Mouse (Mus musculus) ES-E14 (cell line): ENCODE data around the gene Yeats4. TPM values are rescaled to one million over a fixed set of nuclear protein-coding genes. Genes with fewer than 3 reads are reported as not detected.
A peak's percentile ranks its signal among the peaks of the same experiment; 100 is the strongest.

Experiments used
- DNase-seq: peaks from one replicate; pipeline ENCODE4 v3.0.0-alpha.2; 2013; ENCODE audit warnings: low read depth, low spot score
- H3K27ac ChIP-seq: 2 replicates; pipeline ENCODE4 v1.5.1; 2012; ENCODE audit warnings: low read depth, mild to moderate bottlenecking, low read length, moderate library complexity, mixed read lengths; ENCODE audit not compliant: poor library complexity, insufficient read depth, severe bottlenecking
- H3K36me3 ChIP-seq: 2 replicates; pipeline ENCODE4 v1.6.1; 2012; ENCODE audit warnings: mild to moderate bottlenecking, low read length, moderate library complexity, mixed read lengths; ENCODE audit not compliant: control insufficient read depth, poor library complexity, insufficient read depth, severe bottlenecking
- H3K4me1 ChIP-seq, 2 experiments: fragments of 150-350 bp in 1 of 2; sonication (generic) in 1 of 2; 2 replicates each; pipeline ENCODE4 v1.6.1; 2012; ENCODE audit warnings: low read length in 2 of 2, mild to moderate bottlenecking in 1 of 2, mixed read lengths in 1 of 2; ENCODE audit not compliant: control insufficient read depth in 2 of 2, insufficient read depth in 2 of 2, poor library complexity in 1 of 2
- H3K4me3 ChIP-seq, 2 experiments: fragments of 150-350 bp in 1 of 2; sonication (generic) in 1 of 2; 2 replicates each; pipeline ENCODE4 v1.5.1; 2012; ENCODE audit warnings: low read length in 2 of 2, low read depth in 1 of 2, mild to moderate bottlenecking in 1 of 2, mixed read lengths in 1 of 2; ENCODE audit not compliant: insufficient read depth in 1 of 2, poor library complexity in 1 of 2, severe bottlenecking in 1 of 2
- H3K9ac ChIP-seq: 2 replicates; pipeline ENCODE4 v1.6.1; 2012; ENCODE audit warnings: low read depth, mild to moderate bottlenecking, low read length, mixed read lengths; ENCODE audit not compliant: poor library complexity, insufficient read depth, severe bottlenecking
- H3K9me3 ChIP-seq: fragments of 150-350 bp; sonication (generic); 2 replicates; pipeline ENCODE4 v1.6.1; 2012; ENCODE audit warnings: low read depth, mild to moderate bottlenecking, low read length; ENCODE audit not compliant: control insufficient read depth, insufficient read depth
- CHD2 ChIP-seq: IDR thresholded peaks from 2 replicates; pipeline ENCODE4 v1.6.1; 2014; ENCODE audit warnings: mild to moderate bottlenecking, low read depth, low read length, inconsistent platforms
- HCFC1 ChIP-seq: IDR thresholded peaks from 2 replicates; pipeline ENCODE4 v1.6.1; 2012; ENCODE audit warnings: low read length, inconsistent platforms, borderline replicate concordance; ENCODE audit not compliant: insufficient read depth
- MAFK ChIP-seq: IDR thresholded peaks from 2 replicates; pipeline ENCODE4 v1.6.1; 2014; ENCODE audit warnings: mild to moderate bottlenecking, low read depth, low read length, inconsistent platforms; ENCODE audit not compliant: insufficient read depth
- ZC3H11A ChIP-seq: IDR thresholded peaks from 2 replicates; pipeline ENCODE4 v1.6.1; 2012; ENCODE audit warnings: low read depth, mild to moderate bottlenecking, inconsistent platforms, low read length, borderline replicate concordance
- ZNF384 ChIP-seq: IDR thresholded peaks from 2 replicates; pipeline ENCODE4 v1.6.1; 2012; ENCODE audit warnings: low read depth, low read length, inconsistent platforms
- in situ Hi-C, 2 experiments: fragments of 600-800 bp; cut with MboI; formaldehyde crosslinking; loops; one replicate each; pipeline ENCODE4 v1.15.1; 2025; ENCODE audit warnings: low sequenced_read_pairs in 2 of 2, inconsistent platforms in 1 of 2; ENCODE audit not compliant: unreplicated experiment in 2 of 2
- total RNA-seq: library from RNA; depleted of rRNA; stranded (reverse); fragments of 300-350 nt; gene quantifications from 2 replicates; pipeline ENCODE4 v1.2.3, GENCODE M21; 2012

Gene Yeats4
- total RNA-seq, 1 experiment: 47.3 TPM

- Histone ChIP-seq H3K27ac (no peak overlapping the region), H3K4me1 (peaks cover 0 to 3% of the 10 kb centered on the region in 2 experiments; a peak in 2 of 4 replicates), H3K9ac (peak overlapping the region; percentile 74), H3K36me3 (peaks cover 17% of the 10 kb centered on the region), H3K9me3 (no peaks in the 10 kb centered on the region), H3K4me3 (peak overlapping the region; percentile 88 to 95)
- in situ Hi-C loops: no loop called here
- TF ChIP-seq ZNF384 (no peak), CHD2 (no peak), MAFK (no peak), HCFC1 (no peak), ZC3H11A (no peak)
- DNase-seq: no peak
These were observed 577 bp downstream of the Yeats4 start for GRCm38 (mm10) chr10:117223758-117224101.

DNA sequence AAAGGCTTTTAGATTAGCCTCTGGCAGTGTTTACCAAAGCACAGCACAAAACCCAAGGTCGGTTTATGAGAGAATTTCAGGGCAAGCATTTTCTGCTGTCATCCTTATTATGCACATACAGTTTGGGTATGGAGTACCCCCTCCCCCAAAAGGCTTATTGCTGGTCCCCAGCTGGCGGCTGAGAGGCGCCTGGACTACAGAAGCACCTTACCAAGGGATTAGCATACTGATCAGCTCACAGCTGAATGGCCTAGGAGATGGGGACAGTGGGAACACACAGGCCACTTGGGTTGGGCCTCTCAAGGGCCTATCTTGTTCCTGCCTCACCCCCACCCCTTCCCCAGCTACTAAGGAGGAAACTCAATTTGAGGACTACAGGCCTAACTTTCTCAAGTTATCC is 1.5 kb downstream of the Yeats4 start:
- no peak for DNase-seq
- H3K4me3 ChIP-seq: no peak overlapping the region; a peak in 1 of 4 replicates
- H3K9me3 ChIP-seq: no peaks in the 10 kb centered on the region
- H3K9ac ChIP-seq: peak overlapping the region; percentile 5; the same call in 1 of the 2 replicates
- H3K36me3 ChIP-seq: peaks cover 17% of the 10 kb centered on the region
- TF ChIP-seq CHD2: no peak
- no peak for TF ChIP-seq ZC3H11A
- no peak for TF ChIP-seq MAFK
- no peak for TF ChIP-seq ZNF384
- TF ChIP-seq HCFC1: no peak
- peaks cover 0 to 3% of the 10 kb centered on the region in 2 experiments; a peak in 2 of 4 replicates for H3K4me1 ChIP-seq
- H3K27ac ChIP-seq: no peak overlapping the region
- in situ Hi-C loops: no loop called here

DNA sequence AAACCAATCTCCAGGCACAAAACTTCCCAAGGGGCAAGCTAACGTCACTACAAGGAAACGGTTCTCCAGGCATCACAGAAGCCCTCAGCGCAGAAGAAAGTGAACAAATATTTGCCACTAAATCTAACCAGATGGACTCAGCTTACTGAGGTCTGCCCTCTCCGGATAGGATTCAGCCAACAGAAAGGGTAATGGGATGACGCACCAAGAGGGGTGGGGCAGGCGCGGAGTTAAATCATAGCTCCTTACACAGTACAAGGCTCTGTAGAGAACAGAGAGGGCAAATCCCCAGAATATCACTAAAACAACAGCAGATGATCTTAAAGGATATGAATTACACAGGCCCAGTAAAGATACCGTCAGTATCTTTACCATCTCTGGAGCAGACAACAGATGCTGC is 6.0 kb downstream of the Yeats4 start:
- Histone ChIP-seq H3K9ac (0 out of 2 replicates have a peak overlapping the region, but pooled peaks have one; percentile 15), H3K4me3 (no peak overlapping the region), H3K36me3 (peaks cover 33% of the 10 kb centered on the region), H3K4me1 (peaks cover 0 to 2% of the 10 kb centered on the region in 2 experiments; a peak in 1 of 4 replicates), H3K9me3 (no peaks in the 10 kb centered on the region), H3K27ac (no peak overlapping the region)
- in situ Hi-C loops: no loop called here
- no peak for DNase-seq
- TF ChIP-seq HCFC1 (no peak), ZC3H11A (no peak), ZNF384 (no peak), MAFK (no peak), CHD2 (no peak)

DNA sequence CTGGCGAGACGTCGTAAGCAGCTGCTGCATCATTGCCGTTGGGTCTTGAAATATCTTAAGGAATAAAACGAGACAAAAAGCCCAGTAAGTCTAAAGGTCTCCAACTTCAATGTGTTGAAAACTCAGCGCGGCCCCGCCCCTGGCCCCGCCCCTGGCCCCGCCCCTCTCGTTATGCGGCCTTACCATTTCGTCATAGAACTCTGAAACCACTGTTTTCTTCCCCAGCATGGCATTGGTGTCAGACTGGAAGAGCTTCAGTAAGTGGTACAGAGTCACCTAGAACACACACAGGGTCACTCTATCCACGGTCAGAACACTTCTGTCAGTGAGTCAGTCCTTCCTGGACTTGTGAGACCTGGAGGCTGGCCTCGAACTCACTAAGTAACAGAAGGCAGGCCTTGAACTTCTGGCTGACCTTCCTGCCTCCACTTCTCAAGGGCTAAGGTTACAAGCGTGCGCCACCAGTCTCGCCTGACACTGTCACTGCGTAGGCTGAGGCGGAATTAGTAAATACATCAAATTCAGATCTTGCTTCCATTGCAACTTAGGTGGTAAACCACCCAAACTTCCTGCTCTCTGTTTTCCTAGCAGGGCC is 7.0 kb downstream of the Yeats4 start:
- Histone ChIP-seq H3K4me3 (no peak overlapping the region), H3K36me3 (peaks cover 33% of the 10 kb centered on the region), H3K27ac (no peak overlapping the region), H3K9me3 (no peaks in the 10 kb centered on the region), H3K9ac (no peak overlapping the region), H3K4me1 (peaks cover 0 to 2% of the 10 kb centered on the region in 2 experiments; a peak in 1 of 4 replicates)
- TF ChIP-seq CHD2 (no peak), ZC3H11A (no peak), MAFK (no peak), ZNF384 (no peak), HCFC1 (no peak)
- in situ Hi-C loops: no loop called here
- no peak for DNase-seq
